Mouse (Mus musculus) stomach, embryonic 16.5 days (tissue): ENCODE measurements at regions not wholly inside any gene's neighbourhood (a gene's known extent, or its start where the extent isn't known, plus 50 kb on each side); places are given as distances from the start of the nearest gene placed in this dataset.

Experiments used
- ATAC-seq: fragments of 200-750 bp; cut with Nextera tagmentation; 2 replicates; pipeline ENCODE4 v1.8.0; 2017; ENCODE audit warnings: moderate number of reproducible peaks, moderate TSS enrichment; ENCODE audit not compliant: insufficient read depth, low FRiP score
- H3K27ac ChIP-seq: fragments of 300-500 bp; sonication (generic); 2 replicates; pipeline ENCODE4 v1.5.1; 2014; ENCODE audit warnings: low read length
- H3K27me3 ChIP-seq: fragments of 300-500 bp; sonication (generic); 2 replicates; pipeline ENCODE4 v1.6.1; 2014; ENCODE audit warnings: low read length, control low read depth, mixed read lengths; ENCODE audit not compliant: control insufficient read depth, insufficient read depth
- H3K36me3 ChIP-seq: fragments of 300-500 bp; sonication (generic); 2 replicates; pipeline ENCODE4 v1.6.1; 2014; ENCODE audit warnings: low read length; ENCODE audit not compliant: control insufficient read depth, insufficient read depth
- H3K4me1 ChIP-seq: fragments of 300-500 bp; sonication (generic); 2 replicates; pipeline ENCODE4 v1.6.1; 2014; ENCODE audit warnings: low read length, control low read depth, mixed read lengths; ENCODE audit not compliant: control insufficient read depth, insufficient read depth
- H3K4me2 ChIP-seq: fragments of 300-500 bp; sonication (generic); 2 replicates; pipeline ENCODE4 v1.6.1; 2014; ENCODE audit warnings: low read depth, low read length, mixed read lengths
- H3K4me3 ChIP-seq: fragments of 300-500 bp; sonication (generic); replicated peaks from 2 replicates; pipeline ENCODE4 v1.5.1; 2014; ENCODE audit warnings: mild to moderate bottlenecking, low read length
- H3K9ac ChIP-seq: fragments of 300-500 bp; sonication (generic); 2 replicates; pipeline ENCODE4 v1.6.1; 2014; ENCODE audit warnings: low read length
- H3K9me3 ChIP-seq: fragments of 300-500 bp; sonication (generic); replicated peaks from 2 replicates; pipeline ENCODE4 v1.6.1; 2016; ENCODE audit warnings: low read length, control low read depth; ENCODE audit not compliant: control insufficient read depth
- WGBS: fragments of 180-500 bp; shearing (Covaris S2); extraction: QIAGEN DNeasy Blood & Tissue Kit; methylation state at CpG from one replicate; pipeline ENCODE4 v1.1.7; 2014; 5-methylcytosine and 5-hydroxymethylcytosine counted together

GRCm38 (mm10) chr2:128437698-128438097, 153.3 kb upstream of the Spdye4c start:
- no peak for ATAC-seq
- WGBS, result 32% methylated on average over 7 of the region's 7 CpGs
- no peaks in the 10 kb centered on the region for H3K36me3 ChIP-seq
- H3K27ac ChIP-seq, result peak overlapping the region; percentile 23; the same call in 1 of the 2 replicates
- H3K9ac ChIP-seq, result no peak overlapping the region
- no peaks in the 10 kb centered on the region for H3K9me3 ChIP-seq
- H3K4me1 ChIP-seq, result peaks cover 18% of the 10 kb centered on the region
- H3K27me3 ChIP-seq, result no peaks in the 10 kb centered on the region
- H3K4me3 ChIP-seq, result no peak overlapping the region
- no peak overlapping the region for H3K4me2 ChIP-seq

- no peaks in the 10 kb centered on the region for H3K27me3 ChIP-seq
- ATAC-seq, result no peak
- no peaks in the 10 kb centered on the region for H3K9me3 ChIP-seq
- no peak overlapping the region for H3K4me3 ChIP-seq
- H3K27ac ChIP-seq, result peak overlapping the region; percentile 23; the same call in 1 of the 2 replicates
- H3K9ac ChIP-seq, result no peak overlapping the region
- H3K4me2 ChIP-seq, result no peak overlapping the region
- H3K4me1 ChIP-seq, result peaks cover 18% of the 10 kb centered on the region
- 28% methylated on average over 12 of the region's 12 CpGs for WGBS
- no peaks in the 10 kb centered on the region for H3K36me3 ChIP-seq
Measured at GRCm38 (mm10) chr2:128438161-128438822, 152.7 kb upstream of the Spdye4c start.

DNA sequence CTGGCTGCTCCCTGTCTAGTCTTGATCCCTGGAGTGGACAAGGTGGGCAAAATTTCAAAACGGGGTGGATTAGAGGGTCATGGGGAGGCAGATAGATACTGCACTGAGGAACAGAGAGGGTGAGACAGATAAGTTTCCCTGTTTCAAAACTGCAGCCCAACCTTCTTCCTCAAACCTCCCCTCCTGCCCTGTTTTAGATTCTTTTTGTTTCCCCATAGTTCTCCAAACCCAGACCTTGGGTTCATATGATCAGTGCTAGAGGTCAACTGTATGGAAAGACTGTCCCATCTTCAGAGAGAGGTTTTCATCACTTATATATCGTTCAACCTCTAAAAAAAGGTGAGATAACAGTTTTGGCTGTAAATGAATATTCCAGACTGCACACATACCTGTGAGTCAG, 152.1 kb upstream of the Spdye4c start:
- 68% methylated on average over 2 of the region's 2 CpGs for WGBS
- H3K4me3 ChIP-seq, result no peak overlapping the region

GRCm38 (mm10) chr2:128444599-128445011, 146.4 kb upstream of the Spdye4c start:
- H3K4me1 ChIP-seq, result peaks cover 8% of the 10 kb centered on the region; the same call in 1 of the 2 replicates
- H3K9me3 ChIP-seq, result no peaks in the 10 kb centered on the region
- H3K4me2 ChIP-seq, result no peak overlapping the region
- H3K27ac ChIP-seq, result no peak overlapping the region
- H3K27me3 ChIP-seq, result no peaks in the 10 kb centered on the region
- H3K36me3 ChIP-seq, result no peaks in the 10 kb centered on the region
- WGBS, result 74% methylated on average over 7 of the region's 7 CpGs
- H3K9ac ChIP-seq, result no peak overlapping the region
- no peak for ATAC-seq
- no peak overlapping the region for H3K4me3 ChIP-seq

More for the DNA sequence above, 152.1 kb upstream of the Spdye4c start:
- Histone ChIP-seq H3K27ac (no peak overlapping the region), H3K9ac (no peak overlapping the region), H3K4me2 (no peak overlapping the region), H3K9me3 (no peaks in the 10 kb centered on the region), H3K27me3 (no peaks in the 10 kb centered on the region), H3K4me1 (peaks cover 18% of the 10 kb centered on the region), H3K36me3 (no peaks in the 10 kb centered on the region)
- no peak for ATAC-seq

DNA sequence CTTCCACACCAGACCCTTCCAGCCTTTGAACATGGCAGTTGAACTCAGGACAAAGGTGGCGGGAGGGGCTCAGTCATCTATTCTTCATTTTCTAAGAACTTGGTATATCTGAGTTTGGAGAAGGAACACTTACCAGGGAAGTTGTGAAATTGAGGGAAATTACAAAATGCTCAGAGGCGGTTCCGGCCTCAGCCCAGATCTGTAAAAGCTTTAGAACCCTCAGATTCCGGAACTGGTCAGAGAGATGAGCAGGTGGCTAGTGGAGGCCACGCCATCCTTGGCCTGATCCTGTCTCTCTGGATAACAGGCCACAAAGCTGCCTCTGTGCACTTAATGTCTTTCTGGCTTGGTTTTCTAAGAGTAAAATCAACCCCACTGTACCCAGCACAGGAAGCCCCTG, 145.6 kb upstream of the Spdye4c start:
- H3K4me3 ChIP-seq, result no peak overlapping the region
- no peaks in the 10 kb centered on the region for H3K27me3 ChIP-seq
- H3K27ac ChIP-seq, result no peak overlapping the region
- peaks cover 8% of the 10 kb centered on the region; the same call in 1 of the 2 replicates for H3K4me1 ChIP-seq
- WGBS, result 93% methylated on average over 5 of the region's 5 CpGs
- no peak overlapping the region for H3K9ac ChIP-seq
- H3K9me3 ChIP-seq, result no peaks in the 10 kb centered on the region
- H3K36me3 ChIP-seq, result no peaks in the 10 kb centered on the region
- H3K4me2 ChIP-seq, result no peak overlapping the region
- ATAC-seq, result no peak

GRCm38 (mm10) chr2:128449294-128449693, 141.7 kb upstream of the Spdye4c start:
- H3K9ac ChIP-seq, result no peak overlapping the region
- H3K36me3 ChIP-seq, result no peaks in the 10 kb centered on the region
- ATAC-seq, result no peak
- no peak overlapping the region for H3K27ac ChIP-seq
- no peaks in the 10 kb centered on the region for H3K27me3 ChIP-seq
- H3K4me3 ChIP-seq, result no peak overlapping the region
- WGBS, result 74% methylated on average over 3 of the region's 3 CpGs
- H3K9me3 ChIP-seq, result no peaks in the 10 kb centered on the region
- H3K4me2 ChIP-seq, result no peak overlapping the region
- 0 out of 2 replicates have a peak, but pooled peaks cover 3% of the 10 kb centered on the region for H3K4me1 ChIP-seq

GRCm38 (mm10) chr2:128450045-128450444, 141.0 kb upstream of the Spdye4c start:
- H3K27ac ChIP-seq, result no peak overlapping the region
- H3K36me3 ChIP-seq, result no peaks in the 10 kb centered on the region
- H3K27me3 ChIP-seq, result no peaks in the 10 kb centered on the region
- H3K4me3 ChIP-seq, result no peak overlapping the region
- WGBS, result 90% methylated on average over 4 of the region's 4 CpGs
- H3K9ac ChIP-seq, result no peak overlapping the region
- no peak overlapping the region for H3K4me2 ChIP-seq
- H3K9me3 ChIP-seq, result no peaks in the 10 kb centered on the region
- no peak for ATAC-seq
- H3K4me1 ChIP-seq, result no peaks in the 10 kb centered on the region

DNA sequence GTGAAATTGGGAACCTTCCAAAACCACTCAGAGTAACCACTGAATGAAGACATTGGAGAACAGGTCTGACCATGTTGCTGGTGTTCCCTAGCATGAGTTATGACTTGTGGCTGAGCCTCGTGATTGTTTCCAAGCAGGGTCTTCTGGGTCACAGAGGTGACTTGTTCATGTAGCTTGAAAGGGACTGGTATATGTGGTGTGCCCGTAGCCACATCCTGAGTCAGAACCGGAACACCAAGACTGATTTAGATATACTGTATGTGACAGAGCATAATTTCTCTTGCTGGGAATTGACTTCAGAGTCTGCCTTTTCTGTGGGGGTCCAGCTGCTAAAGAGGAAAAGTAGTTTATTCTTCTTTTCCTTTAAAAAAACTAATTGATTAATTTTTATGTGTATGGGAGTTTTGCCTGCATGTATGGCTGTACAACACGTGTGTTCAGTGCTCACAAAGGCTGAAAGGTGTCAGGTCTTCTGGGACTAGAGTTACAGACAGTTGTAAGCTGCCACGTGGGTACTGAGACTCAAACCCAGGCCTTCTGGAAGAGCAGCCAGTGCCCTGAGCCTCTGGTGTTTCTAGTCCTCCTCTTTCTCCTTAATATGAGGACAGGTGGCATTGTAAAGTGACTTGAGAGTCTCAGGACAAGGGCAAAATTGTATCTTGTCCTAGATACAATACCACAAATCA, 139.3 kb upstream of the Spdye4c start:
- no peak for ATAC-seq
- H3K9ac ChIP-seq, result no peak overlapping the region
- H3K4me2 ChIP-seq, result no peak overlapping the region
- H3K9me3 ChIP-seq, result no peaks in the 10 kb centered on the region
- no peaks in the 10 kb centered on the region for H3K4me1 ChIP-seq
- H3K27ac ChIP-seq, result no peak overlapping the region
- H3K36me3 ChIP-seq, result no peaks in the 10 kb centered on the region
- 61% methylated on average over 5 of the region's 5 CpGs for WGBS
- H3K4me3 ChIP-seq, result no peak overlapping the region
- H3K27me3 ChIP-seq, result no peaks in the 10 kb centered on the region

DNA sequence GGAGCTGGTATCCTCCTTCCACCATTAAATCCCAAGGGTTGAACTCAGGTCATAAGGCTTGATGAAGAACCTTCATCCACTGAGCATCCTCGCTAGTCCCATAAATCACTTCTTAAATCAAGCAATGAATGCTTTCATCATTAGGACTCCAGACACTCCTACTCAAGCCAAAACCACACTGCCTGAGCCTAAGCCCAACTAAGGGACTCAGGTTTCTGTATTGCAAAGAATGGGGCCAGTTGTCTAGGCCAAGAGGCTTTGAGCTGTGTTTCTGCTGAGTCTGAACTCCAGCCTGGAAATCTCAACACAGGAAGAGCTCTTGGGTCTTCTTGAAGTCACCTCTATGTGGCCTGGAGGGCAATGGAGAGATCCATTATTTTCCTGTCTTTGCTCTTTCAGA, 138.4 kb upstream of the Spdye4c start:
- ATAC-seq, result no peak
- no peaks in the 10 kb centered on the region for H3K36me3 ChIP-seq
- H3K27ac ChIP-seq, result no peak overlapping the region
- no peaks in the 10 kb centered on the region for H3K4me1 ChIP-seq
- no peaks in the 10 kb centered on the region for H3K9me3 ChIP-seq
- WGBS, result 79% methylated on average over 1 of the region's 1 CpGs
- H3K27me3 ChIP-seq, result no peaks in the 10 kb centered on the region
- H3K4me3 ChIP-seq, result no peak overlapping the region
- H3K9ac ChIP-seq, result no peak overlapping the region
- H3K4me2 ChIP-seq, result no peak overlapping the region
